Mouse (Mus musculus): Measurements from ENCODE around the gene Tst. TPM values are rescaled to one million over a fixed set of nuclear protein-coding genes. Genes with fewer than 3 reads are reported as not detected.

The Tst gene
- 1 to 10 TPM in 1 of 2 experiments, under 1 TPM in 1; 0.81 to 1.5 TPM for polyA plus RNA-seq (2017; shearing (Covaris generic))

DNA sequence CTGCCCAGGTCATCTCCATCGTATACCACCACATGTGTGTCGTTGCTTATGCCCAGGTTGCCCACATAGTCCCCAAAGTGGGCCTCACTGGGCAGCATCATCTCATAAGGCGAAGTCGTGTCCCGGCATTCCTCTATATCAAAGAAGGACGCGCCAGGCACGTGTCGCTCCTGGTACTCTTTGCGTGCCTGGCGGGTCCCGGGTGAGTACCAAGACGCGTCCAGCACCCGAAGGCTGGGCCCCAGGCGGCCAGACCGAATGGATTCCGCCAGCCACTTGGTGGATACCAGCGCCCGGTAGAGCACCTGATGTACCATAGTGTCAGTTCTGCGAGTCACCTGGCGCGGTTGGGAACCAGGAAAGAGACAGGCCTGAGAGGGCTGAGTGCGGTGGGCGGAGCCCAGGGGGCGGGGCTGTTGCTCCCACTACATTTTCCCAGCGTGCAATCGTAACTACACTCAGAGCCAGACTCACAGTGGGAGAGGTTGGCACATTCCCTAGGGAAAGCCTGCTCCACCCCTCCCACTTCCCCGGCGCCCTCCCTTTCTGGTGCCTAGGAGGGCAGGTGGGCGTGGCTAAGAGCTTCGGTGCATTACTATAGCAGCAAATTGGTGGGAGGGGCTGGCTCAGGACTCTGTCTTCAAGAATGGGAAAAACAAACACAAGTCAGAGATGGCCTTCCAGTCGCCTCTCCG lies at the start of gene Tst:
Tst (minus strand) TSS at position 391 of the 695 bp plus-strand sequence.

DNA sequence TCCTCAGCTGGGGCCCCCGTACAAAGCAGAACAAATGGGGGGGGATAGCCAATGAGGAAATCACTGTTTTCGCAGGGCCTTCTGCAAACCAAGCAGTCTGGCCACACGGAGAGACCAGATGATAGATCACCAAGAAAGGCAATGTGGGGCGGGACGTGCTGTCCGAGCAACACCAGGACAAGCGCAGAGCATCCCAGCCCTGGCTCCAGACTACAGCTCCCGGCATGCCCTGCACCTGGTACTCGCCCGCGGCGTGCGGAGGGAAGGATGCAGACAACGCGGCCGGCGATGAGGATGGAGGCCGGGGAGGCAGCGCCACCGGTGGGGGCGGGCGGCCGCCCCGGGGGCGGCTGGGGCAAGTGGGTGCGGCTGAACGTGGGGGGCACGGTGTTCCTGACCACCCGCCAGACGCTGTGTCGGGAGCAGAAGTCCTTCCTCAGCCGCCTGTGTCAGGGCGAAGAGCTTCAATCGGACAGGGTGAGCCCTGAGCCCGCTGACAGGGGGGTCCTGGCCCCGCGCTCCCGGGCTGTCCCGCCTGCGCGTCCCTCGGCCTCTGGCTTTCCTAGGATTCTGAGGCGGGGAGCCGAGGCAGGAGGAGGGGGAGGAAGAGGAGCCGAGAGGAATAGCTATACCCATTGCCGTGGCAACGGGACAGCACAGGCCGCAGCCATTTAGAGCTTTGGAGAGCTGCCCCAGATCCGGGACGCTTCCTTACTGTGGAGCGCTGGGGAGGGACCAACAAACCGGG lies 22.9 kb upstream of the Tst start, which contains the start of gene Kctd17:
Kctd17 (plus strand) TSS at position 174 of the 748 bp plus-strand sequence.

DNA sequence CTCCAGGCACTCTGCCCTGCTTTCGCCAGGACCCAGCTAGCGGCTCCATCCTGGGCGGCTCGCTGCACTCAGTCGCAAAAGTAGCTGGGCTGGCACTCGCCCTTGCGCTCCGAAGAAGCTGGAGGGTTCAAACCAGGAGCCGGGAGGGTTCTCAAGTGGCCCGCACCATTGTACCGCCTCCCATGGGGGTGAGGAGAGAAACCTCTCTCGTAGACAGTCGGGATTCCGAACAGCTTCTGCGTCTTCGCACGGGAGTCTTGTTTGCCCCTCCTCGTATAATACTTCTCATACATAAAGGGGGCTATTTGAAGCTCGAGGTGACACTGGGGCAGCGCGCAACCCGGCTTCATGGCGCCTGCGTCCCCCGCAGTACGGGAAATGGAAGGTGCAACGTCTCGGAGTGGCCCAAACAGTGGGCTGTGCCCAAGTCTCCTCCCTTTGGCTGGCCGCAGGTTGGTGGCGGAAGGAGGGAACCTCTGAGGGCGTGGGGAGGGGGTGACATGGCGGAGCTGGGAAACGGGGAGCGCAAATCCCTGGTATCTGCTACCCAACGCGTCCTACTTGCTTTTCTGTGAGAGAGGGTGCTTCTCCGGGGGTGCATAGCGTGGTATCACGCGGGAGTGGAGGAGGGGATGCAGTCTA lies 707 bp upstream of the Tst start, which contains the start of gene Mpst:
Mpst (plus strand) TSS at position 124 of the 642 bp plus-strand sequence.

DNA sequence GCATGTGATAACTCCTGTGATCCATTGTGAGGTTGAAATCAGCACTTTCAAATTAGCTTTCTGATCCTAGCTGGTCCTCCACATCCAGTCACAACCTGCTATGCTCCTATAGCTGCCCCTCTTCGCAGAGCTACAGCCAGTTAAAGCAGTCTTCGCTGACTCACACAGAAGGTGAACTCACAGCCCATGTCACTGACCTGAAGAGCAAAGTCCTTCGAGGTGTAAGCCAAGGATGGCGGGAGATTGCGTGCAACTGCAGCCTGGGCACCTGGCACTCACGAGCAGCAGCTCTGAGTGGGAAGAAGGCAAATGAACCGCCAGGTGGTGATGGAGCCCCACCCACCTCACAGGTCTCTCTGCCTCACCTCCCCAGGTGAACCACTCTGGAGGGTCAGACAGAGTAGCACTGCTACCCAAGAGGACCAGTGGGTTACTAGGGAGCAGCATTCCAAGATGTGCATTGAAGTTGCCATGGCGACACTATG lies 10.2 kb downstream of the Tst start, which contains the start of gene Tex33:
Tex33 (minus strand) TSS at position 435 of the 485 bp plus-strand sequence.

Other genes with a start within 250 kb of the Tst start
- gene Ift27, start 231.8 kb downstream of the Tst start, polyA plus RNA-seq (2017; shearing (Covaris generic)) = 10 to 100 TPM; 58.1 to 62.2 TPM
- not detected for gene Pvalb, start 199.5 kb downstream of the Tst start, polyA plus RNA-seq (2017; shearing (Covaris generic))
- gene Ncf4, start 161.1 kb downstream of the Tst start, polyA plus RNA-seq (2017; shearing (Covaris generic)) = 100 to 1,000 TPM; 173 to 293 TPM
- under 1 TPM in 1 of 2 experiments, not detected in 1; 0.11 TPM for gene Csf2rb2, start 100.2 kb downstream of the Tst start, polyA plus RNA-seq (2017; shearing (Covaris generic))
- under 1 TPM; 0.37 to 0.47 TPM for gene Csf2rb, start 80.2 kb downstream of the Tst start, polyA plus RNA-seq (2017; shearing (Covaris generic))
- not detected for gene Tex33, start 10.0 kb downstream of the Tst start, polyA plus RNA-seq (2017; shearing (Covaris generic))
- 10 to 100 TPM; 11.4 to 12.2 TPM for gene Mpst, start 509 bp upstream of the Tst start, polyA plus RNA-seq (2017; shearing (Covaris generic))
- gene Kctd17, start 22.7 kb upstream of the Tst start, polyA plus RNA-seq (2017; shearing (Covaris generic)) = 10 to 100 TPM; 22.1 to 45.0 TPM
- under 1 TPM in 1 of 2 experiments, not detected in 1; 0.24 TPM for gene Tmprss6, start 62.7 kb upstream of the Tst start, polyA plus RNA-seq (2017; shearing (Covaris generic))
- gene Il2rb, start 89.4 kb upstream of the Tst start, polyA plus RNA-seq (2017; shearing (Covaris generic)) = 1,000 to 10,000 TPM in 1 of 2 experiments, 100 to 1,000 TPM in 1; 748 to 1,240 TPM
- gene C1qtnf6, start 125.5 kb upstream of the Tst start, polyA plus RNA-seq (2017; shearing (Covaris generic)) = 10 to 100 TPM in 1 of 2 experiments, 1 to 10 TPM in 1; 1.6 to 20.3 TPM
- gene Sstr3, start 138.8 kb upstream of the Tst start, polyA plus RNA-seq (2017; shearing (Covaris generic)) = under 1 TPM; 0.38 to 0.58 TPM
- gene Rac2, start 166.9 kb upstream of the Tst start, polyA plus RNA-seq (2017; shearing (Covaris generic)) = 1,000 to 10,000 TPM; 2,743 to 3,239 TPM
- 100 to 1,000 TPM; 175 to 342 TPM for gene Cyth4, start 191.1 kb upstream of the Tst start, polyA plus RNA-seq (2017; shearing (Covaris generic))

All from activated CD4-positive, CD25-positive, alpha-beta regulatory T cell (primary cell).